ENCODE assay signal across 7 mouse cellular contexts in the genomic region with DNA sequence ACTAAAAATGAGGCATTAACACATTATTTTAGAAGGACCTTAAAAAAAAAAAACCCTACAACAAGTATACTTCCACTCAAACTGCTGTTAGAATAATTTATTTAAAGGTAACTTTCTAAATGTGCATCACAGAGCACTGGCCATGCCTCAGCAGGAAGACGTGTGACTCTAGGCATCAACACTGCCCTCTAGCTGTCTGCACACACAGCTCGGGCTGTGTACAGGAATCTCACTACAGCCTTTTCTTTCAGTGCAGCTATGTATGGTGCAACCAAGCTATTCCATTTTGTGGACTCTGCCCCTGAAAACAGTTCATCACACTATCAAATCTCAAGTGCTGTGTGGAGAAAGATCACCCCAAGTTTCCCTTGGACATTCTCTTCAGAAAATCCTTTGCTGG. TPM values are rescaled to one million over a fixed set of nuclear protein-coding genes. Genes with fewer than 3 reads are reported as not detected.
A peak's percentile ranks its signal among the peaks of the same experiment; 100 is the strongest.
DNase-seq lines count a peak whose midpoint lies in the region; ATAC-seq and TF ChIP-seq lines count a peak whose summit lies in the region.

No protein-coding gene starts in this region.

- H3K4me1 ChIP-seq in MEL (ENCODE audit: control insufficient read depth in 1 of 2, insufficient read depth in 2 of 2, low read length in 2 of 2): no peaks in the 10 kb centered on the region
- no peaks in the 10 kb centered on the region; the same call in 1 of the 2 replicates for H3K4me1 ChIP-seq in cortical plate, adult 2 months (ENCODE audit: control insufficient read depth, insufficient read depth, low read length)
- H3K4me1 ChIP-seq in kidney, embryonic 16.5 days (ENCODE audit: insufficient read depth, low read length): no peaks in the 10 kb centered on the region
- no peaks in the 10 kb centered on the region for H3K4me1 ChIP-seq in midbrain, embryonic 13.5 days (replicated peaks)

- H3K4me3 ChIP-seq in MEL (ENCODE audit: control insufficient read depth in 1 of 2, insufficient read depth in 1 of 2, low read depth in 2 of 2, low read length in 2 of 2): no peak overlapping the region
- no peak overlapping the region for H3K4me3 ChIP-seq in cortical plate, adult 2 months (ENCODE audit: insufficient read depth, low read length)
- no peak overlapping the region for H3K4me3 ChIP-seq in kidney, embryonic 16.5 days (ENCODE audit: low read length)
- H3K4me3 ChIP-seq in midbrain, embryonic 13.5 days (replicated peaks): no peak overlapping the region

- H3K9ac ChIP-seq in MEL (ENCODE audit: control insufficient read depth, low read depth, low read length, poor library complexity, severe bottlenecking): no peak overlapping the region
- H3K9ac ChIP-seq in kidney, embryonic 16.5 days (replicated peaks; ENCODE audit: low read length): no peak overlapping the region
- no peak overlapping the region for H3K9ac ChIP-seq in midbrain, embryonic 13.5 days (replicated peaks)

- no peaks in the 10 kb centered on the region for H3K79me2 ChIP-seq in MEL (ENCODE audit: control insufficient read depth, insufficient read depth, low read length, poor library complexity)

- WGBS in kidney, embryonic 16.5 days: 17% methylated on average over 2 of the region's 2 CpGs
- WGBS in midbrain, embryonic 13.5 days: 13% methylated on average over 2 of the region's 2 CpGs

- TF ChIP-seq EP300 in MEL (IDR thresholded peaks at IDR 0.05; ENCODE audit: low read depth in 1 of 2, low read length in 2 of 2): no peak

- peak; percentile 30 to 31 for DNase-seq in left cerebral cortex, adult 18-20 months (ENCODE audit: low spot score in 2 of 2)
- DNase-seq in left cerebral cortex, adult 9 months (ENCODE audit: low spot score in 2 of 2): no peak
- DNase-seq in MEL (ENCODE audit: low read depth, low spot score): peak; percentile 59
- DNase-seq in layer of hippocampus, postnatal 25 days (ENCODE audit: extremely low spot score in 1 of 2, low spot score in 1 of 2): no peak

- H3K27ac ChIP-seq in MEL (ENCODE audit: control insufficient read depth, low read depth, low read length): no peak overlapping the region
- no peak overlapping the region for H3K27ac ChIP-seq in cortical plate, adult 2 months (ENCODE audit: insufficient read depth, low read length)
- H3K27ac ChIP-seq in kidney, embryonic 16.5 days (ENCODE audit: low read length): no peak overlapping the region
- H3K27ac ChIP-seq in midbrain, embryonic 13.5 days: no peak overlapping the region

- no peak overlapping the region for H3K4me2 ChIP-seq in kidney, embryonic 16.5 days (replicated peaks; ENCODE audit: low read depth, low read length)
- H3K4me2 ChIP-seq in midbrain, embryonic 13.5 days (replicated peaks): no peak overlapping the region

- peak; percentile 28 for TF ChIP-seq RAD21 in MEL (IDR thresholded peaks at IDR 0.05; ENCODE audit: low read depth, low read length)

- peak; percentile 58 to 72 (median 69) for TF ChIP-seq CTCF in MEL (IDR thresholded peaks at IDR 0.05 in 2 of 3, conservative IDR thresholded peaks at IDR 0.05 in 1 of 3; ENCODE audit: control insufficient read depth in 1 of 3, insufficient read depth in 1 of 3, low read depth in 2 of 3, low read length in 3 of 3, poor library complexity in 1 of 3, severe bottlenecking in 1 of 3)
- TF ChIP-seq CTCF in cortical plate, adult 2 months (IDR thresholded peaks at IDR 0.05; ENCODE audit: extremely low read depth, insufficient read depth, low read length): peak; percentile 69

- no peaks in the 10 kb centered on the region for H3K27me3 ChIP-seq in MEL (ENCODE audit: control insufficient read depth in 1 of 2, insufficient read depth in 2 of 2, low read length in 2 of 2)
- H3K27me3 ChIP-seq in kidney, embryonic 16.5 days (ENCODE audit: insufficient read depth, low read length): no peaks in the 10 kb centered on the region
- no peaks in the 10 kb centered on the region for H3K27me3 ChIP-seq in midbrain, embryonic 13.5 days

- H3K36me3 ChIP-seq in MEL (ENCODE audit: control insufficient read depth in 1 of 2, insufficient read depth in 2 of 2, low read length in 2 of 2): peaks cover 0 to 10% of the 10 kb centered on the region in 2 experiments; a peak in 1 of 4 replicates
- H3K36me3 ChIP-seq in kidney, embryonic 16.5 days (ENCODE audit: insufficient read depth, low read length): peaks cover 28% of the 10 kb centered on the region
- peaks cover 57% of the 10 kb centered on the region for H3K36me3 ChIP-seq in midbrain, embryonic 13.5 days

- peak; percentile 75; the same call in 1 of the 2 replicates for ATAC-seq in kidney, embryonic 16.5 days (ENCODE audit: low FRiP score, low TSS enrichment)
- ATAC-seq in midbrain, embryonic 13.5 days: peak; percentile 77; the same call in 1 of the 2 replicates

- H3K9me3 ChIP-seq in MEL (replicated peaks; ENCODE audit: insufficient read depth, low read length): no peaks in the 10 kb centered on the region
- H3K9me3 ChIP-seq in kidney, embryonic 16.5 days (ENCODE audit: low read length): no peaks in the 10 kb centered on the region
- no peaks in the 10 kb centered on the region for H3K9me3 ChIP-seq in midbrain, embryonic 13.5 days

- no peak for TF ChIP-seq POLR2A in MEL (IDR thresholded peaks at IDR 0.05; ENCODE audit: control insufficient read depth in 1 of 2, insufficient read depth in 1 of 2, low read depth in 1 of 2, low read length in 2 of 2, poor library complexity in 1 of 2)
- TF ChIP-seq POLR2A in cortical plate, adult 2 months (IDR thresholded peaks at IDR 0.05; ENCODE audit: extremely low read depth, insufficient read depth, low read length): no peak

TF ChIP-seq in MEL, 35 proteins besides CTCF, POLR2A, EP300 and RAD21:
- 0 out of 2 replicates have a peak, but pooled peaks have one; percentile 49 for TF ChIP-seq MYC (IDR thresholded peaks at IDR 0.05; ENCODE audit: low read depth, low read length)
- no peak for TF ChIP-seq NELFE (IDR thresholded peaks at IDR 0.05; ENCODE audit: low read depth, low read length)
- peak; percentile 57 for TF ChIP-seq SMC3 (IDR thresholded peaks at IDR 0.05; ENCODE audit: low read depth, low read length)

RNA-seq across cellular contexts. Expression of gene Traf5, which starts 15.0 kb away (rescaled TPM):
- total RNA-seq in left cerebral cortex, adult 18-20 months (2021): 1 to 10 TPM; 4.6 to 7.4 TPM
- 3.5 and 4.0 TPM in 2 replicates for total RNA-seq in MEL (2012; rRNA removed)
- polyA plus RNA-seq in MEL (2012; ENCODE audit: insufficient read depth in 1 of 2, insufficient read length in 2 of 2, low read depth in 1 of 2, low replicate concordance in 2 of 2, missing spikeins in 1 of 2): 1 to 10 TPM in 1 of 2 experiments, not detected in 1; 7.3 TPM
- polyA plus RNA-seq in cortical plate, adult 2 months (2012; rRNA removed): 9.5 and 9.6 TPM in 2 replicates
- polyA plus RNA-seq in kidney, embryonic 16.5 days (2015; fragmentation: Nextera tagmentation; extraction: Ambion mirVana): 23.6 and 25.2 TPM in 2 replicates
- 2.2 and 2.6 TPM in 2 replicates for polyA plus RNA-seq in midbrain, embryonic 13.5 days (2015; fragmentation: Nextera tagmentation; extraction: Ambion mirVana)
- 1 to 10 TPM; 2.6 to 4.9 TPM for total RNA-seq in layer of hippocampus, postnatal 25 days (2021)

RNA-seq across cellular contexts. Expression of gene Rcor3, which starts 30.5 kb away (rescaled TPM):
- 10 to 100 TPM; 27.3 to 28.7 TPM for total RNA-seq in left cerebral cortex, adult 18-20 months (2021)
- 5.0 and 6.7 TPM in 2 replicates for total RNA-seq in MEL (2012; rRNA removed)
- 10 to 100 TPM in 1 of 2 experiments, not detected in 1; 15.5 TPM for polyA plus RNA-seq in MEL (2012; ENCODE audit: insufficient read depth in 1 of 2, insufficient read length in 2 of 2, low read depth in 1 of 2, low replicate concordance in 2 of 2, missing spikeins in 1 of 2)
- polyA plus RNA-seq in cortical plate, adult 2 months (2012; rRNA removed): 30.0 and 32.3 TPM in 2 replicates
- polyA plus RNA-seq in kidney, embryonic 16.5 days (2015; fragmentation: Nextera tagmentation; extraction: Ambion mirVana): 26.3 and 27.1 TPM in 2 replicates
- 25.9 and 30.9 TPM in 2 replicates for polyA plus RNA-seq in midbrain, embryonic 13.5 days (2015; fragmentation: Nextera tagmentation; extraction: Ambion mirVana)
- total RNA-seq in layer of hippocampus, postnatal 25 days (2021): 10 to 100 TPM; 36.4 to 51.1 TPM

Comparison
In these comparisons a context has a peak if more than half of its experiments do, and no peak if none do; other contexts are left out.
1. DNase-seq: peak in left cerebral cortex, adult 18-20 months (2 of 2) and MEL (single experiment); none in left cerebral cortex, adult 9 months (0 of 2) and layer of hippocampus, postnatal 25 days (0 of 2).